Mouse (Mus musculus): ENCODE data around the gene Atxn7l2.

- TF ChIP-seq CTCF (IDR thresholded peaks at IDR 0.05; ENCODE audit: low read depth): peak; percentile 56
- no peak for TF ChIP-seq EP300 (optimal IDR thresholded peaks at IDR 0.05)
Observed at GRCm38 (mm10) chr3:108210771-108211139, at the start of gene Atxn7l2.
